Mouse (Mus musculus) heart, postnatal 0 days (tissue): Measurements from ENCODE around the gene Sftpd. TPM values are rescaled to one million over a fixed set of nuclear protein-coding genes. Genes with fewer than 3 reads are reported as not detected.

Experiments used
- ATAC-seq: fragments of 200-750 bp; cut with Nextera tagmentation; 2 replicates; pipeline ENCODE4 v1.8.0; 2017; ENCODE audit warnings: low read depth, moderate number of reproducible peaks, moderate library complexity; ENCODE audit not compliant: insufficient read depth
- DNase-seq: peaks from one replicate; pipeline ENCODE4 v3.0.0-alpha.2; 2016; ENCODE audit warnings: low spot score
- H3K27ac ChIP-seq: fragments of 300-500 bp; sonication (generic); 2 replicates; pipeline ENCODE4 v1.5.1; 2014; ENCODE audit warnings: low read depth, mild to moderate bottlenecking
- H3K27me3 ChIP-seq: fragments of 300-500 bp; sonication (generic); 2 replicates; pipeline ENCODE4 v1.6.1; 2014; ENCODE audit warnings: low read length, mixed read lengths; ENCODE audit not compliant: control insufficient read depth, insufficient read depth
- H3K36me3 ChIP-seq: fragments of 300-500 bp; sonication (generic); replicated peaks from 2 replicates; pipeline ENCODE4 v1.6.1; 2014; ENCODE audit warnings: low read length, mixed read lengths; ENCODE audit not compliant: control insufficient read depth, insufficient read depth
- H3K4me1 ChIP-seq: fragments of 300-500 bp; sonication (generic); 2 replicates; pipeline ENCODE4 v1.6.1; 2014; ENCODE audit warnings: antibody characterized with exemption; ENCODE audit not compliant: control insufficient read depth, insufficient read depth
- H3K4me2 ChIP-seq: fragments of 300-500 bp; sonication (generic); 2 replicates; pipeline ENCODE4 v1.6.1; 2014; ENCODE audit warnings: low read depth, mild to moderate bottlenecking, low read length, moderate library complexity
- H3K4me3 ChIP-seq: fragments of 300-500 bp; sonication (generic); 2 replicates; pipeline ENCODE4 v1.5.1; 2014; ENCODE audit warnings: low read depth, low read length
- H3K9ac ChIP-seq: fragments of 300-500 bp; sonication (generic); replicated peaks from 2 replicates; pipeline ENCODE4 v1.6.1; 2014; ENCODE audit warnings: low read depth, low read length, mixed read lengths
- H3K9me3 ChIP-seq: fragments of 300-500 bp; sonication (generic); replicated peaks from 2 replicates; pipeline ENCODE4 v1.6.1; 2016; ENCODE audit warnings: low read length; ENCODE audit not compliant: control insufficient read depth
- CTCF ChIP-seq: IDR thresholded peaks from 2 replicates; pipeline ENCODE4 v1.5.1; 2016; ENCODE audit warnings: antibody characterized with exemption, control low read depth, low read depth
- EP300 ChIP-seq: IDR thresholded peaks from 2 replicates; pipeline ENCODE4 v1.6.1; 2016; ENCODE audit warnings: antibody characterized with exemption, low read depth
- WGBS: fragments of 180-500 bp; shearing (Covaris S2); extraction: QIAGEN DNeasy Blood & Tissue Kit; methylation state at CpG from one replicate; pipeline ENCODE4 v1.1.7; 2014; 5-methylcytosine and 5-hydroxymethylcytosine counted together
- polyA plus RNA-seq: library from polyadenylated mRNA; unstranded; fragments of >200 nt; fragmentation: Nextera tagmentation; extraction: Ambion mirVana; gene quantifications from 2 replicates; pipeline ENCODE4 v1.2.1, GENCODE M21; 2015
- total RNA-seq: library from RNA; depleted of rRNA; stranded (reverse); fragments of >200 nt; gene quantifications from 2 replicates; pipeline ENCODE4 v1.2.3, GENCODE M21; 2014; ENCODE audit warnings: low replicate concordance; rRNA removed

Gene Sftpd
- total and polyA plus RNA-seq, 2 experiments from 2014 or later: 0.44 TPM; not detected in 1

GRCm38 (mm10) chr14:41127997-41128396, 57.0 kb downstream of the Sftpd start:
- DNase-seq: peak; percentile 10
- Histone ChIP-seq H3K4me1 (no peaks in the 10 kb centered on the region), H3K36me3 (no peaks in the 10 kb centered on the region), H3K27ac (no peak overlapping the region), H3K27me3 (no peaks in the 10 kb centered on the region), H3K4me3 (no peak overlapping the region), H3K9me3 (no peaks in the 10 kb centered on the region), H3K4me2 (no peak overlapping the region), H3K9ac (no peak overlapping the region)
- WGBS: 14% methylated on average over 4 of the region's 4 CpGs
- no peak for ATAC-seq
- TF ChIP-seq CTCF: peak; percentile 72
- no peak for TF ChIP-seq EP300

- ATAC-seq: no peak
- Histone ChIP-seq H3K4me3 (no peak overlapping the region), H3K27me3 (no peaks in the 10 kb centered on the region), H3K4me1 (no peaks in the 10 kb centered on the region), H3K9me3 (no peaks in the 10 kb centered on the region), H3K27ac (no peak overlapping the region), H3K36me3 (no peaks in the 10 kb centered on the region), H3K9ac (no peak overlapping the region), H3K4me2 (no peak overlapping the region)
- no peak for DNase-seq
- 80% methylated on average over 5 of the region's 5 CpGs for WGBS
- TF ChIP-seq CTCF (no peak), EP300 (no peak)
These were observed 60.3 kb downstream of the Sftpd start for GRCm38 (mm10) chr14:41124683-41125082.

Other genes starting within 250 kb of the Sftpd start
- gene Tspan14, start 218.3 kb downstream of the Sftpd start, total RNA-seq: 15.6 and 30.2 TPM in 2 replicates
- gene Tspan14, start 218.3 kb downstream of the Sftpd start, polyA plus RNA-seq: 21.6 and 23.8 TPM in 2 replicates
- gene Fam213a, start 171.4 kb downstream of the Sftpd start, total RNA-seq: 6.6 and 9.4 TPM in 2 replicates
- 23.8 and 25.7 TPM in 2 replicates for gene Fam213a, start 171.4 kb downstream of the Sftpd start, polyA plus RNA-seq
- gene Dydc2, start 115.9 kb downstream of the Sftpd start, total RNA-seq: not detected in 2 replicates
- 0.29 TPM in 1 of 2 replicates, not detected in the other for gene Dydc2, start 115.9 kb downstream of the Sftpd start, polyA plus RNA-seq
- not detected in 2 replicates for gene Dydc1, start 112.2 kb downstream of the Sftpd start, total RNA-seq
- 0.12 TPM in 1 of 2 replicates, not detected in the other for gene Dydc1, start 112.2 kb downstream of the Sftpd start, polyA plus RNA-seq
- 0.97 and 6.1 TPM in 2 replicates for gene Mat1a, start 80.1 kb downstream of the Sftpd start, total RNA-seq
- 0.10 and 0.19 TPM in 2 replicates for gene Mat1a, start 80.1 kb downstream of the Sftpd start, polyA plus RNA-seq
- gene Sftpa1, start 53.4 kb downstream of the Sftpd start, total RNA-seq: 0.69 TPM in 1 of 2 replicates, not detected in the other
- gene Sftpa1, start 53.4 kb downstream of the Sftpd start, polyA plus RNA-seq: 0.41 and 1.5 TPM in 2 replicates
- gene Mbl1, start 33.7 kb downstream of the Sftpd start, total RNA-seq: not detected in 2 replicates
- gene Mbl1, start 33.7 kb downstream of the Sftpd start, polyA plus RNA-seq: not detected in 2 replicates
- gene Gm2832, start 93.7 kb upstream of the Sftpd start, total RNA-seq: not detected in 2 replicates
- not detected in 2 replicates for gene Gm2832, start 93.7 kb upstream of the Sftpd start, polyA plus RNA-seq
- gene Gm5798, start 163.5 kb upstream of the Sftpd start, total RNA-seq: not detected in 2 replicates
- gene Gm5798, start 163.5 kb upstream of the Sftpd start, polyA plus RNA-seq: not detected in 2 replicates
- gene Gm7945, start 201.2 kb upstream of the Sftpd start, total RNA-seq: not detected in 2 replicates
- not detected in 2 replicates for gene Gm7945, start 201.2 kb upstream of the Sftpd start, polyA plus RNA-seq
- not detected in 2 replicates for gene Gm6482, start 223.1 kb upstream of the Sftpd start, total RNA-seq
- not detected in 2 replicates for gene Gm6482, start 223.1 kb upstream of the Sftpd start, polyA plus RNA-seq